ENCODE assay signal across 11 mouse cellular contexts in genomic region chr5:120495064-120495702, GRCm38 (mm10). TPM values are rescaled to one million over a fixed set of nuclear protein-coding genes. Genes with fewer than 3 reads are reported as not detected.
DNase-seq lines count a peak whose midpoint lies in the region; ATAC-seq and TF ChIP-seq lines count a peak whose summit lies in the region.
"Had no signal": no experiment of that assay in that cellular context is flagged by ENCODE, and none has a peak within 500 bp of the region (broad histone marks: within the 10 kb centered on the region; RNA-seq: fewer than 3 reads in every experiment).

No protein-coding gene starts in this region.

- H3K9me3 ChIP-seq in heart, embryonic 12.5 days (replicated peaks) = no peaks in the 10 kb centered on the region
- no peaks in the 10 kb centered on the region for H3K9me3 ChIP-seq in liver, embryonic 12.5 days (replicated peaks)
- H3K9me3 ChIP-seq in liver, postnatal 0 days (ENCODE audit: low read length) = no peaks in the 10 kb centered on the region
- H3K9me3 ChIP-seq in limb, embryonic 10.5 days (replicated peaks) = no peaks in the 10 kb centered on the region
- H3K9me3 ChIP-seq: forebrain, embryonic 13.5 days had no signal

- peaks cover 40% of the 10 kb centered on the region for H3K36me3 ChIP-seq in heart, embryonic 12.5 days
- H3K36me3 ChIP-seq in liver, embryonic 12.5 days = peaks cover 61% of the 10 kb centered on the region
- peaks cover 15% of the 10 kb centered on the region for H3K36me3 ChIP-seq in liver, postnatal 0 days (replicated peaks; ENCODE audit: insufficient read depth, low read length)
- H3K36me3 ChIP-seq in limb, embryonic 10.5 days = peaks cover 70% of the 10 kb centered on the region

- no peaks in the 10 kb centered on the region for H3K27me3 ChIP-seq in heart, embryonic 12.5 days (replicated peaks)
- no peaks in the 10 kb centered on the region for H3K27me3 ChIP-seq in liver, embryonic 12.5 days (replicated peaks)
- no peaks in the 10 kb centered on the region for H3K27me3 ChIP-seq in liver, postnatal 0 days (ENCODE audit: insufficient read depth, low read length)
- no peaks in the 10 kb centered on the region for H3K27me3 ChIP-seq in limb, embryonic 10.5 days (ENCODE audit: low read depth, poor library complexity, severe bottlenecking)
- H3K27me3 ChIP-seq: forebrain, embryonic 13.5 days had no signal

- H3K9ac ChIP-seq in heart, embryonic 12.5 days = no peak overlapping the region
- H3K9ac ChIP-seq in liver, embryonic 12.5 days = no peak overlapping the region
- H3K9ac ChIP-seq in liver, postnatal 0 days (replicated peaks) = no peak overlapping the region
- H3K9ac ChIP-seq: forebrain, embryonic 13.5 days had no signal

- no peak for TF ChIP-seq CTCF in liver, postnatal 0 days (IDR thresholded peaks at IDR 0.05; ENCODE audit: low read depth)

- TF ChIP-seq EP300 in liver, postnatal 0 days (IDR thresholded peaks at IDR 0.05; ENCODE audit: low read depth) = no peak

- no peak overlapping the region for H3K4me2 ChIP-seq in heart, embryonic 12.5 days
- no peak overlapping the region for H3K4me2 ChIP-seq in liver, embryonic 12.5 days
- no peak overlapping the region for H3K4me2 ChIP-seq in liver, postnatal 0 days (ENCODE audit: low read depth, low read length)
- H3K4me2 ChIP-seq: forebrain, embryonic 13.5 days had no signal

- WGBS in heart, embryonic 12.5 days = 74% methylated on average over 10 of the region's 10 CpGs
- 70% methylated on average over 10 of the region's 10 CpGs for WGBS in liver, embryonic 12.5 days (ENCODE audit: insufficient replicate concordance)
- WGBS in liver, postnatal 0 days (ENCODE audit: insufficient replicate concordance) = 72% methylated on average over 10 of the region's 10 CpGs
- 84% methylated on average over 10 of the region's 10 CpGs for whole genome bisulfite sequencing in limb, embryonic 10.5 days

- DNase-seq in heart, adult 18-20 months = peak; percentile 59 to 68
- no peak for DNase-seq in liver, postnatal 0 days
- DNase-seq in adrenal gland, postnatal 25 days = peak; percentile 31
- DNase-seq in limb, embryonic 10.5 days (ENCODE audit: low spot score) = no peak
- no peak for DNase-seq in lung, adult 18-20 months
- DNase-seq: embryo, embryonic 11 days; lung, postnatal 4 days had no signal

- H3K27ac ChIP-seq in heart, embryonic 12.5 days (ENCODE audit: poor library complexity, severe bottlenecking) = no peak overlapping the region
- H3K27ac ChIP-seq in liver, embryonic 12.5 days = no peak overlapping the region
- H3K27ac ChIP-seq in liver, postnatal 0 days (ENCODE audit: low read depth) = no peak overlapping the region
- peak overlapping the region; percentile 2; the same call in 1 of the 2 replicates for H3K27ac ChIP-seq in limb, embryonic 10.5 days
- H3K27ac ChIP-seq: forebrain, embryonic 13.5 days had no signal

- no peak overlapping the region for H3K4me3 ChIP-seq in heart, embryonic 12.5 days
- no peak overlapping the region for H3K4me3 ChIP-seq in liver, embryonic 12.5 days
- no peak overlapping the region for H3K4me3 ChIP-seq in liver, postnatal 0 days (ENCODE audit: low read depth, low read length)
- H3K4me3 ChIP-seq in limb, embryonic 10.5 days = no peak overlapping the region
- H3K4me3 ChIP-seq: forebrain, embryonic 13.5 days had no signal

- peaks cover 12% of the 10 kb centered on the region for H3K4me1 ChIP-seq in heart, embryonic 12.5 days (replicated peaks)
- peaks cover 5% of the 10 kb centered on the region; the same call in 1 of the 2 replicates for H3K4me1 ChIP-seq in liver, embryonic 12.5 days
- H3K4me1 ChIP-seq in liver, postnatal 0 days (ENCODE audit: insufficient read depth) = 0 out of 2 replicates have a peak, but pooled peaks cover 2% of the 10 kb centered on the region
- no peaks in the 10 kb centered on the region for H3K4me1 ChIP-seq in limb, embryonic 10.5 days

- ATAC-seq in heart, embryonic 12.5 days (ENCODE audit: insufficient number of reproducible peaks, low FRiP score) = no peak
- 0 out of 2 replicates have a peak, but pooled peaks have one; percentile 36 for ATAC-seq in liver, embryonic 12.5 days
- ATAC-seq in liver, postnatal 0 days = no peak
- ATAC-seq in cerebellum, adult (ENCODE audit: insufficient number of reproducible peaks, low FRiP score, low TSS enrichment) = no peak
- ATAC-seq: forebrain, embryonic 13.5 days had no signal

RNA-seq across cellular contexts. Expression of gene Plbd2, which starts 8.2 kb away (rescaled TPM):
- 10 to 100 TPM; 47.4 to 50.3 TPM for total RNA-seq in heart, adult 18-20 months (2021)
- 47.4 and 50.6 TPM in 2 replicates for polyA plus RNA-seq in heart, embryonic 12.5 days (2016; fragmentation: Nextera tagmentation; extraction: Ambion mirVana)
- 23.2 and 27.4 TPM in 2 replicates for polyA plus RNA-seq in liver, embryonic 12.5 days (2016; fragmentation: Nextera tagmentation; extraction: Ambion mirVana)
- 53.6 and 54.1 TPM in 2 replicates for polyA plus RNA-seq in liver, postnatal 0 days (2015; fragmentation: Nextera tagmentation; extraction: Ambion mirVana)
- total RNA-seq in adrenal gland, postnatal 25 days (2021) = 76.4 and 93.3 TPM in 2 replicates
- polyA plus RNA-seq in limb, embryonic 10.5 days (2016; fragmentation: Nextera tagmentation; extraction: Ambion mirVana) = 41.3 and 43.1 TPM in 2 replicates

RNA-seq across cellular contexts. Expression of gene Slc8b1, which starts 15.8 kb away (rescaled TPM):
- 10 to 100 TPM in 1 of 2 experiments, 1 to 10 TPM in 1; 9.5 to 11.3 TPM for total RNA-seq in heart, adult 18-20 months (2021)
- polyA plus RNA-seq in heart, embryonic 12.5 days (2016; fragmentation: Nextera tagmentation; extraction: Ambion mirVana) = 4.3 and 4.5 TPM in 2 replicates
- polyA plus RNA-seq in liver, embryonic 12.5 days (2016; fragmentation: Nextera tagmentation; extraction: Ambion mirVana) = 4.2 and 6.0 TPM in 2 replicates
- 15.3 and 17.1 TPM in 2 replicates for polyA plus RNA-seq in liver, postnatal 0 days (2015; fragmentation: Nextera tagmentation; extraction: Ambion mirVana)
- 34.5 and 55.3 TPM in 2 replicates for total RNA-seq in adrenal gland, postnatal 25 days (2021)
- 3.7 and 4.4 TPM in 2 replicates for polyA plus RNA-seq in limb, embryonic 10.5 days (2016; fragmentation: Nextera tagmentation; extraction: Ambion mirVana)

RNA-seq across cellular contexts. Expression of gene Sds, which starts 18.9 kb away (rescaled TPM):
- total RNA-seq in heart, adult 18-20 months (2021) = 1 to 10 TPM in 1 of 2 experiments, under 1 TPM in 1; 0.87 to 2.4 TPM
- not detected in 2 replicates for polyA plus RNA-seq in heart, embryonic 12.5 days (2016; fragmentation: Nextera tagmentation; extraction: Ambion mirVana)
- polyA plus RNA-seq in liver, embryonic 12.5 days (2016; fragmentation: Nextera tagmentation; extraction: Ambion mirVana) = not detected in 2 replicates
- 32.4 and 32.5 TPM in 2 replicates for polyA plus RNA-seq in liver, postnatal 0 days (2015; fragmentation: Nextera tagmentation; extraction: Ambion mirVana)
- 2.9 TPM in 1 of 2 replicates, not detected in the other for total RNA-seq in adrenal gland, postnatal 25 days (2021)
- polyA plus RNA-seq in limb, embryonic 10.5 days (2016; fragmentation: Nextera tagmentation; extraction: Ambion mirVana) = not detected in 2 replicates
- polyA plus RNA-seq: forebrain, embryonic 13.5 days had no signal

RNA-seq across cellular contexts. Expression of gene Sdsl, which starts 22.6 kb away (rescaled TPM):
- 1 to 10 TPM; 6.8 to 9.4 TPM for total RNA-seq in heart, adult 18-20 months (2021)
- 9.1 and 10.6 TPM in 2 replicates for polyA plus RNA-seq in heart, embryonic 12.5 days (2016; fragmentation: Nextera tagmentation; extraction: Ambion mirVana)
- 1.1 TPM in 2 replicates for polyA plus RNA-seq in liver, embryonic 12.5 days (2016; fragmentation: Nextera tagmentation; extraction: Ambion mirVana)
- polyA plus RNA-seq in liver, postnatal 0 days (2015; fragmentation: Nextera tagmentation; extraction: Ambion mirVana) = 21.0 and 24.5 TPM in 2 replicates
- 65.0 and 99.0 TPM in 2 replicates for total RNA-seq in adrenal gland, postnatal 25 days (2021)
- 5.2 and 5.6 TPM in 2 replicates for polyA plus RNA-seq in limb, embryonic 10.5 days (2016; fragmentation: Nextera tagmentation; extraction: Ambion mirVana)

Comparison
In these comparisons a context has a peak if more than half of its experiments do, and no peak if none do; other contexts are left out.
1. RNA of gene Sds, which starts 18.9 kb away (polyA plus RNA-seq): 32.4 to 32.5 TPM in liver, postnatal 0 days; not detected in heart, embryonic 12.5 days, not detected in liver, embryonic 12.5 days and not detected in limb, embryonic 10.5 days; every median in the first group is over 10 times any median in the second.
2. DNase-seq: peak in heart, adult 18-20 months (2 of 2) and adrenal gland, postnatal 25 days (single experiment); none in liver, postnatal 0 days (single experiment), limb, embryonic 10.5 days (single experiment) and lung, adult 18-20 months (0 of 2).